Mouse (Mus musculus): Measurements from ENCODE around the gene Rdh7.
"Not testable (repeated sequence)": the region's sequence is repeated elsewhere in the genome, so short reads cannot be mapped to it uniquely, and the experiment has no call there.

The Rdh7 gene

DNA sequence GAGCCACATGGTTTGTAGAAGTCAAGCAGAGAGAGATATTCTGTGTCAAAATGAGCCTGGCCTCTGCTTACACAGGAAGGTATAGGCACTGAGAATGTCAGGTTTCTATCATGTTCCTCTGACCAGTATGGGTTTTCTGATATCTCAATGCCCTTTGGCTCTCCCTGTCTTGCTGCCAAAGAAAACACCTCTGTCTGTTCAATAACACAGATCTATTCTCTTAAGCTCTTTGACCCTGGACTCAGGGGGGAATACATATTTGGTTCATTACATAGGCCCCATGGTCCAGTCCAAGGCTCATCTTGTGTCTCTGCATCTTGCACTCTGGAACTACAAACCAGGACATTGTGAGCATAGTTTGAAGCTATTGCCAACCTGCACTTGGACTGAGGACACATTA is at the start of gene Rdh7:
TSS of gene Rdh7 (minus strand) at position 213 of the 400 bp plus-strand sequence.
- DNase-seq (ENCODE audit: low read depth) = no peak

DNA sequence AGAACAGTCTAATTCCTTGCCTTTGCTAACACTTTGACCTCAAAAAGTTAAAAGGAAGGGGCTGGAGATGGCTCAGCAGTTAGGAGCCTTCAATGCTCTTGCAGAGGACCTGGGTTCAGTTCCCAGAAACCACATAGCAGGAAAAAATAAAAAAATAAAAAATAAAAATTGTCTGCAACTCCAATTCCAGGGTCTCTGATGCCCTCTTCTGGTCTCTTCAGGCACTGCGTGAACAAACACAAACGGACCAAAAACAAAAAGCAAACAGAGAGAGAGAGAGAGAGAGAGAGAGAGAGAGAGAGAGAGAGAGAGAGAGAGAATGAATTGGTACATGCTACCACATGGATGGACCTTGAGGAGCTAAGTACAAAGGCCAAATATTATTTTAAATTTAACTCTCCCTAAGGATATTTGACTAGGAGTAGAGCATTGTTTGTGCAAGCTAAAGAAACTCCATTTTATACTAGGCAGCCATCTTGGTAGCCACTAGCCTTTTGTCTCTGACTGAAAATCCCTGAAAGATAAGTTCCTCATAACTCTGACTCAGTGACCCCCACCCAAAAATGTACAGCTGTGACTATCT is 48.9 kb upstream of the Rdh7 start:
- peak; percentile 35 for DNase-seq (ENCODE audit: low read depth)

DNA sequence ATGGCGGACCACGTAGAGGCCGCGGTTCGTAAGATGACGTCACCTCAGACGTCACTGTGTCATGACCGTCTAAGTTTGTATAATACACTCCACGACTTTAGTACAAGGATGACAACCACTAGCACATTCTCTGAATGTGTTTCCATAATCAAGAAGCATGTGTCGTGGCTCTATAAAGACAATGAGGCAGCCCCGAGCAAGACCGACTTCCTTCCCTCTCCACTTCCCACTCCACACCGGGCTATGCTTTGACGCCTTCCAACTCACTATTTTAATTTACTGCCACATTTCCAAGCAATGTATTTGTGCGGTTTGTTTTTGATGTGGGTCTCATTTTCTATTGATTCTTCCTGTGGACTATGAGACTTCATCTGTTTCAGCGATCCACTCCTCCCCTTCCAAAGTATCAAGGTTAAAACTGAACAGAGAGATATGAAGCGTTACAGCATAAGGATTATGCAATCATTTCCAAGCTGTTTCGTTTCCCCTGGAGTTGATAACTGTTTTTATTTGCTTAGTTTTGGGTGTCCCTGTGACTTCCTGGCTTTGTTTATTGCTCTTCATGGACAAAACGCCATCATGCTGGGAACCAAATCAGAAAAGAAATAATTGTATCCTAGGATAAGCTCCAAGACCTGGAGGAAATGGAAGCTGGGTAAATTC is 48.3 kb upstream of the Rdh7 start:
- DNase-seq (ENCODE audit: low read depth) = no peak

DNA sequence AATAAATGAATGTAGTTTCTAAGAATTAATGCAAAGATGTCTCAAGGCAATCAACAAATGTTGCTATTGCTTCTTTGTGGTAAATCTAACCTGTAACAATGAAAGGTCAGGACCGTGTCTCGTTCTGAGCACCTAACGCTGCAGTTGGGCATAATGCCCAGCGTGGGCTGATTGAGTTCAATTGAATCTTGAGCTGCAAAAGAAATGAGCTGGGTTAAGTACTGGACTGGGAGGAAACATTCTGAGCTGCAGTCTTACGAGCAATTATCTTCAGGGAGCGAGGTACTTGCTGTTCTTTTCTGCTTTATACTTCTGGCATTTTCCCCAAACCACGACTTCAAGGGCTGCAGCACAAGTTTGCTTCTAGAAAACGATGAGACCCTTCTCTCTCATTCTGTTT is 47.7 kb upstream of the Rdh7 start:
- DNase-seq (ENCODE audit: low read depth) = no peak

DNA sequence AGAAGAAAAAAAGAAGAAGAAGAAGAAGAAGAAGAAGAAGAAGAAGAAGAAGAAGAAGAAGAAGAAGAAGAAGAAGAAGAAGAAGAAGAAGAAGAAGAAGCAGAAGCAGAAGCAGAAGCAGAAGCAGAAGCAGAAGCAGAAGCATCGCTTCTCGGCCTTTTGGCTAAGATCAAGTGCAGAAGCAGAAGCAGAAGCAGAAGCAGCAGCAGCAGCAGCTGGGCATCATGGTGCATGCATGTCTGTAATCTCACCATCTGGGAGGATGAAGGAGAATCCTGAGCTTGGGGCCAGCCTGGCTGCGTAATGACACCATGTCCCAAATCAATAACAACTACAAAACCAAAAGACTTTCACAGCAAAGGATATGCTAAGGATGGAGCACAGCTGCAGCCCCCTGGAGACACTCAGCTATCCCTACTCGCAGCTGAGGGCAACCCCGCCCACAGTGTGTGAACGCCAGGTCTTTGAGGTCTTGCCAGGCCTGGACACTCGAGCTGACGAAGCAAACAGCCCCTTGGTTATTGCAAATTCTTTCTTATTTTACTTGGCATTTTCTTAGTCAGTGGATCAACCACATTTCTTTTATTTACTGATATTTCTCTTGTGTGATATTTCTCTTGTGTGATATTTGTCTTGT is 43.8 kb upstream of the Rdh7 start:
- DNase-seq (ENCODE audit: low read depth) = no peak

DNA sequence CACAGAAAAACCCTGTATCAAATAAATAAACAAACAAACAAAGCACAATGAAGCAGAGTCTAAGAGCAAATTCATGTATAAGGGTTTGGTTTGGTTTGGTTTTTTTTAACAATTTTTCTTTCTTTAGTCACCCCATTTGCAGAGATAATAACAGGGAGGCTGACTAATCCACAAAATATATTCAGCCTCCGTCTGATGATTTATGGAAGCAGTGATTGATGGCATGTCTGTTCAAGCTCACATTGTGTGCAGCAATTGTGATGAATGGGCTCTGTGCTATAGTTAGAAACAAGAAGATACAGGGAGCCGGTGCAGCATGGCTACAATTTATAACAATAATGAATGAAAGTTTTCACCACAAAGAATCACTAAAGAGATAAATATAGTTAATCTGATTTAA is 39.1 kb upstream of the Rdh7 start:
- DNase-seq (ENCODE audit: low read depth) = no peak

DNA sequence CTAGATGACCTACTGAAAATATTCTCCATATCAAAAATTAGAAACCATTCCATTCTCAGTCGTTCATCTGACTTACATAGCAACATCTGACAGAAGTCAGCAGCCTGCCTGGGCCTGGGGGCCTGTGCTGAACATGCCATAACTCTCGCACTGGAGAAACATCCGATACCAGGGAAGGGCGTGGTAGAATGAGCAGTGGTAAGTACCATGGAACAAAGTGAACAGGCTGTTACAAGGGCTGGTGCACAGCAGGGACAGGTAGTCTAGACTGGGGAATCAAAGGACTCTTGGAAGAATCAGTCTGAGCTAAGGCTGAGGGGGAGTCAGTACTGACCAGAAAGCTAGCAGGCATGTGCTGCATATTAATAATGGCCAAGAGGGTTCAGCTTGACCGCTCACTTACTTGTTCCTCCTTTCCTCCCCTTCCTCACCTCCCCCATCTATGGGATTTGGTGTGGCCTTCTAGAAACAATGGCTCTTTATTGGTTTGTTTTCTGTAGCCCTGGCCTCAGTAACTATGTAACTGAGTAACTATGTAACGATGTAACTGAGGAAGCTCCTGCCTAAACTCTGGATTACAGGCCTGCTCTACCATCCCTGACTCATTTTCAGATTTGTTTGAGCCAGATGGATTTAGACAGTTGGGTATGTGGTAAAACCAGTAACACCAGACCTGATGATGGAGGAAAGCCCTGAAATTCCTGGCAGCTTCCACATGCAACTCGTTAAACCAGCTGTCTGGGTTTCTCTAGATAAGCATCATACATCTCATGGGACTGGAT is 36.2 kb upstream of the Rdh7 start:
- DNase-seq (ENCODE audit: low read depth) = no peak

DNA sequence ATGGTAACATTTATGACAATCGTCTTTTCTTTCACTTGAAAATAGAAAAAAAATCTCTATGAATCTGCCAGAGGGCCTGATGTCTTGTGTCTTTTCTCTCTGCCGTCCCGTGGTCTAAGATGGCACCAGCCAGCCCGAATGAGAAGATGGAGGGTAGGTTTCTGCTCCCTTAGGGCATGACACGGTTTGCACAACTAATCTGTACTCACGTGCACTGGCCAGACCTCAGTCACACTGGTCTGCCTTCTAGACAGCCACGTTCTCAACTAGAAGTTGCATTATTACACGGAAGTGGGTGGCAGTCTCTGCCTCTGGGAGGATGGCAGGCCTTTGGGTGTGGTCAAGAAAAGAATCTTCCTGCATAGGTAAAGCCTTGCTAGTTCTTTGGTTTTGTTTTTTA is 34.4 kb upstream of the Rdh7 start:
- DNase-seq (ENCODE audit: low read depth) = no peak

DNA sequence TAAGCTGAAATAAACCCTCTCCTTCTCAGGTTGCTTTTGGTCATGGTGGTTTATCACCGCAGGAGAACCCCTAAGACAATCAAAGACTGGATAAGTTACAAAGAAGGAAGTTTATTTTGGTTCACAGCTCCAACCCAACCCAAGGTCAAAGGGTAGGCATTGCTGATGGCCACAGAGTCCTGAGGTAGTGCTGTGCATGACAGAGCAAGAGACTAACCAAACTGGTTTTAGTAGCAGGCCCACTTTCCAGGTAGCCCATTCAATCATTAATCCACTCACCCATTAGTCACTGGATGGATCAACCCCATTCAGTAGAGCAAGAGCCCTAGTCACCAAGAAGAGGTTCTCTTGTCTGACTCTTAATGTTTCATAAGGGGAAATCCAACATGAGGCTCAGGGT is 33.6 kb upstream of the Rdh7 start:
- no peak for DNase-seq (ENCODE audit: low read depth)

DNA sequence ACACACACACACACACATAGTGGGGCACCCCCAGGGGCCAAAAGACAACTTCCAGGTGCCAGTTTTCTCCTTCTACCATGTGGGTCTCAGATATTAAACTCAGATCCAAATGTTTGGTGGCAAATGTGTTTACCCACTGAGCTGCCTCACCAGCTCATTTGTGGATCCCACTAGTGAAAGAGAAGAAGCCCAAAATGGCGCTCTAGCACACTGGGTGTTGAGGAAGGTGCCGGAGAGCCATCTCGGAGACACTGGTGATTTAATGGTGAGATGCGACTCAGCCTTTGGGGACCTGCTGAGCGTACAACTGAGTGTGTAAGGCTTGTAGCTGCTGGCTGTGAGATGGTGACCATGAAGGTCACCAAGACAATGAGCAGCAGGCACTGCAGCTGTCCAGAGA is 29.0 kb upstream of the Rdh7 start:
- DNase-seq (ENCODE audit: low read depth) = no peak

DNA sequence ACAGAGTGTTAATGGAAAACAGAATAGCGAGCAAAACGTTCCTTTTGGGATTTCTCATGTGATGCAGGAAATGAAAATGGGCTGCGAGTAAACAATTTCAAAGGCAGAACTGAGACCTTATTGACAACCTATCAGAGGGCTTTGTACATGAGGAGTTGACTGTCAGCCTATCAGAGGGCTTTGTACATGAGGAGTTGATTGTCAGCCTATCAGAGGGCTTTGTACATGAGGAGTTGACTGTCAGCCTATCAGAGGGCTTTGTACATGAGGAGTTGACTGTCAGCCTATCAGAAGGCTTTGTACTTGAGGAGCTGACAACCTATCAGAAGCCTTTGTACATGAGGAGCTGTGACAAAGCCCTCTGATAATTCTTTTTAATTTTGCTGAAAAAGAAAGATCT is 28.6 kb upstream of the Rdh7 start:
- DNase-seq (ENCODE audit: low read depth) = not testable (repeated sequence)

DNA sequence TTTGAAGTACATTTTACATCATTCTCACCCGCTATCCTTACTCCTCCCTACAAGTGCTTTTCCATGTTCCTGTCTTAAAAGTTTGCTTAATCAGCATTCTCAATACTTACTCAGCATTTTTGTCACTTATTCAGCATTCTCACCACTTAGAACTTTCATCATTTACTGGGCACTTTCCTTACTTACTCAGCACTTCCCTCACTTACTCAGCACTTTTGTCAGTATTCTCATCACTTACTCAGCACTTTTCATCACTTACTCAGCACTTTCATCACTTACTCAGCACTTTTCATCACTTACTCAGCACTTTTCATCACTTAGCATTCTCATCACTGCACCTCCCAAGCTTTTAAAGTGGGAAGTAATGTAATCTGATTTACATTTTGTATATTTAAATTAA is 27.0 kb upstream of the Rdh7 start:
- DNase-seq (ENCODE audit: low read depth) = no peak

DNA sequence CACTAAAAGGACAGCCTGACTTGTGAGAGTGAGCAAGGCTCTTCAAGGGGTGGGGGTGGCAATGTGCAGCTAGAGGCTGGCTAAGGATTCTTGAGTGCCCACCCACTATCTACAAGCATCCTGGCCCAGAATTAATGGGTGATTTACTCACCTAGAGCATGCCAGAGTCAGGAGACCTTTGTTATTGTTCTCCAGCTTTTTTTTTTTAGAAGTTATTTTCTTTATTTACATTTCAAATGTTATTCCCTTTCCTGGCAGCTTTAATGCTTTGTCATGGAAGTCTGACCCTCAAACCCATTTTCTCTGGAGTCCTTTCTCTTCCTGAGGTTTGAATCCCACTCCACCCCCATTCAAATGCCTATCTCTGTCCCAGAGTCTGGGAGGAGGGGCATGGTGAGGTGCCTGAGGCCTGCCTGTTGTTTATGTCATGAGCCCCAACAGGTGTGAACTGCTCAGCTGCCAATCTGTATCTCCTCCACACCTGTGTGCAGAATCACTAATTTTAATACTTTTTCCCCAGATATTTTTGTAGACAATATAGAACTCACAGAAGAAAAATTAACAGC is 18.9 kb upstream of the Rdh7 start:
- no peak for DNase-seq (ENCODE audit: low read depth)

DNA sequence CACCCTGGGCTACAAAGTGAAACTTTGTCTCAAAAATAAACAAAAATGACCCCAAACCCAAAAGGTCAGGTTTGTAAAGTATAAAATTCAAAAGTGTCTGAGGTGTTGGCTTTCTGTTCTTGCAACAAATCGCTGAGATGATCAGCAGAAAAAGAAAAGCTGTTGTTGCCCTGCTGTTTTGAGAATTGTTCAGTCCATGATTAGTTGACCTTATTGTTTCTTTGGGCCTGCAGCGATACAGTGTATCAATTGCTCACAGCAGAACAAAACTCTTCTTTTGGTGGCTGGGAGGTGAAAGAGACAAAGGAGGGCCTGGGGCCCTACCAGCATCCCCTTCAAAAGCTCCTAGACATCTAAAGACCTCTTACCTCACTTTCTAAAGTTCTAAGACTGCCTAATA is 17.5 kb upstream of the Rdh7 start:
- DNase-seq (ENCODE audit: low read depth) = no peak

DNA sequence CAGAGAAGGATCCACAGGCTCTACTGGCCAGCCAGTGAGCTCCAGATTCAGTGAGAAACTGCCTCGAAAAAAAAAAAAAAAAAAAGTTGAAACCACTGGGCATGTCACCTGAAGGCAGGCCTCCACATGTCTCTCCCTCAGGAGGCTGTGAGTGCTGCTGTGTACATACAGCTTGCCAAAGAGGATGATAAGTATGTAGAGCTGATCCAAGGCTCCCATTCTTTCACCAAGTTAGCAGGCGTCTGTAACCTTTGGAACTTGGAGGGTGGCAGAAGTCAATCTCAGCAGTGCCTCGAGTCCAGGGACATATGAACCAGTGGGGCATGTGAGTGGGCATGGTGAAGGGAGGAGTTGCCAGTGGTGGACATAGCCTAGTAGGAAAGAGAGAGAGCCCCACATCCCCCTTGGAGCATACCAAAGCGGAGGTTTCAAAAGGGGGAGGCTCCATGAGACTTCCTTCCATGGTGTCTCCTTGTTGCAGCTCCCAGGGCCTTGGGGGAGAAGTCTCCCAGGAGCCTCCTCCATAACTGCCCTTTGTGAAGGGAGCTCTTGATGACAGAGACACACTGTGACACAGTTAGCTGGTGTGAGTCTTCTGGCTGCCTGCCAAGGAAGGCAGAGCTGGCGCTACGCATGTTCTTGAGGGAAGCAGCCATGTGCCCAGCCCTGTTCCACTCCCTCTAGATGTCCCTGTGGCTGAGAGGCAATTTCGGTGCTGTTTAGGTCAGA is 16.3 kb upstream of the Rdh7 start:
- DNase-seq (ENCODE audit: low read depth) = no peak

DNA sequence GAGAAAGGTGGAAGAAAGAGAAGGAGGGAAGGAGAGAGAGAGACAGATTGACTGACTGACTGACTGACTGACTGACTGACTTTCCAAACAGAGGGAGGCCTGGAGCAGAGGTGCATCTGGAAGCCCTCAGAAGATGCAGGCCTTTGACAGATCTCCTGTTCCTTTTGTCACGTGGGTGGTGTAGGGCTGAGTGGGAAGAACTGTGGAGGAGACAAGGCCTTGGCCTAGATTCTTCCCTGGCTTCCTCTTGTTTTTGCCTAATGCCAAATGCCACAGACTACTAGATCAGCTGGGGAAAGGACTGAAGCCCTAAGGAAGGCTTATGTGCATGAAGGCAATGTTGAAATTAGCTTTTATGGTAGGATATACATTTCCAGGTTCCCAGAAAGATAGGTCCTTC is 14.5 kb upstream of the Rdh7 start:
- DNase-seq (ENCODE audit: low read depth) = no peak

DNA sequence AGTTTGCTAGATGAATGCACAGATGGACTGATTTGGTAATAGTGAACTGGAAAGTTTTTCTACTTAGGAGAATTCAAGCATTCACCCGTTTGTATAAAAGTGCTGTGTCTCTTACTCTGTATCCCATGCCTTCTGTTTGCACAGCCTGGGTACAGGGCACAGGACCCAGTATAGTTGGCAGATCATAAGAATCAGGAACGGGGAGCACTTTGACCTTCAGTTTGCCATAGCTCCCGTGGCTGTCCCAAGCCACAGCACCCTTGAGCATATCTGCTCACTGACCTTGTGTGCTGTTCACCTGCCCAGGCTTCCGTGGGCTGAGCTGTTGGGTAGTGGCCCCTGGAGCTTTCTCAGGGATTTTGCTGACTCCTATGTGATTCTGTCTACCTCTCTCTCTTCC is 13.1 kb upstream of the Rdh7 start:
- DNase-seq (ENCODE audit: low read depth) = no peak

DNA sequence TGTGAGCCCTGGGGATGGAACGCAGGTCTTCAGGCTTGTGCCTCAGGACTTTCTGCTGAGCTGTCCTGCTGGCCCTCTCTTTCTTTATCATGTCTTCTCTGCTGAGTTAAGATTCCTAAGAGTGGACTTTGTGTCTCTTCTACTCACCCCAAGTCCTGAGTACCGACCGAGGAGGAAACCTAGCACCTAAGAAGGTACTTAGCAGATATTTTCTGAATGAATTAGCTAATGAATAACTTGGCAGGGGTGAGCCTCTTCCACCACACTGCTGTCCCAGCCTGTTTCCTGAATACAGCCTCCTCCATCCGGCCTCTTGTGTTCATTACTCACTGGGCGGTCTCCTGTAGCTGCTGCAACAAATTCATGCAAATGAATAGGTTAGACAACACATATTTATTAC is 11.2 kb upstream of the Rdh7 start:
- DNase-seq (ENCODE audit: low read depth) = no peak

DNA sequence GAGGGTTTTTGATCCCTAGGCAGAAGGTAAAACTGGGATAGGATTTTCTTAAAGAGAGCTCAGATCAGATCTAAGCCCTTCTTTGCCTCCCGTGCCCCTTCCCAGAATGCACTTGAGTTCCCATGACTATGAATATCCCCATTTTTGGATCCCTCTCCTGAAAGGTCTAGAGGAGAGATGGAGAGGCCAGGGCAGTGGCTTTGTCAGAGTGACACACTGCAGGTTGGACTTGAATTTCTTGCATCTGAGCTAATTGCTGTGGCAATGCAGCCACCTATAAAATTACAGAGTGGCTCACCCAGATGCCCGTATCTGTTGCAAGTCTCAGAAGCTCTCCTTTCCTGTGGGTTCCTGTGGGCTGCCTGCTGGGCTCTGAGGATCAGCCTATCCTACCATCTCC is 9.6 kb upstream of the Rdh7 start, which contains the start of gene Sdr9c7:
TSS of gene Sdr9c7 (plus strand) at position 301 of the 400 bp plus-strand sequence.
- DNase-seq (ENCODE audit: low read depth) = no peak

DNA sequence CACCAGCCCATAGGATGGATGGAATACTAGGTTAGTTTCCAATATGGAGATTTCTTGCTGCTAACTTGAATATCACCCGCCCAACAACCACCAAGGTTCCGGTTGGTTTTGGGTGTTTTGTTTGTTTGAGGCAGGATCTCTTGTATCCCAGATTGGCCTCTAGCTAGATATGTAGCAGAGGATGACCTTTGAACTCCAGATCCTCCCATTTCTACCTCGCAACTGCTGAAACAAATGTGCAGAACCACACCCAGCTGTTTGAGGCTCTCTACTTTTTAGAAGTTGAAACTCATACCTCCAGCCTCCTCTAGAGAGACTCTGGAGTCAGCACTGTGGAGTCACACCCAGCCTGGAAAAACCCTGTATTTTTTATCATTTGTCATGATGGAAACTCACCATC is 8.9 kb upstream of the Rdh7 start:
- no peak for DNase-seq (ENCODE audit: low read depth)

DNA sequence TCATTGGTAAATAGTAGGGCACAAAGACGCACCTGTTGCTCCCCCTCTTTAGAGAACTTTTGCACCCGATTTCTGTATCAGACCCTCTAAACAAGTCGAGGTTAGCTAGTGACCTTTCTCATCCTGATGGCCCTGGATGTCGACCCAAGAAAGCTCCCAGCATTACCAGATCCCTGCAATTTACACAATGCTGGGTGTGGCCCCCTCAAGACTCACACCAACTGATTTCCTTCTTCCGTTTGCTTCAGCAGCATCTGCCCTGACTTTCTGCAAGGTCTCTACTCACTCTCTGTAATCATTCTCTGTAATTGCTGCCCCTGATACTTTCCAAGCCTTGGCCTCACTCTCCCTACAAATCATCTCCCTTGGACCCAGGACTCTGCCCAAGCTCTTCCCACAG is 8.1 kb upstream of the Rdh7 start:
- DNase-seq (ENCODE audit: low read depth) = no peak

Measured in c-Kit-positive CD71-negative TER-119-negative erythroid progenitor cells, embryonic 14.5 days (primary cell).